Mouse (Mus musculus) kidney, embryonic 14.5 days (tissue): ENCODE results near the gene Mylk. TPM values are rescaled to one million over a fixed set of nuclear protein-coding genes. Genes with fewer than 3 reads are reported as not detected.
A peak's percentile ranks its signal among the peaks of the same experiment; 100 is the strongest.

Experiments used
- ATAC-seq: fragments of 200-750 bp; cut with Nextera tagmentation; 2 replicates; pipeline ENCODE4 v1.8.0; 2017; ENCODE audit warnings: moderate number of reproducible peaks, mild to moderate bottlenecking, moderate TSS enrichment, moderate library complexity; ENCODE audit not compliant: low FRiP score, low TSS enrichment
- H3K27ac ChIP-seq: fragments of 300-500 bp; sonication (generic); 2 replicates; pipeline ENCODE4 v1.5.1; 2014; ENCODE audit warnings: low read depth, mild to moderate bottlenecking, low read length, moderate library complexity, mixed read lengths
- H3K27me3 ChIP-seq: fragments of 300-500 bp; sonication (generic); 2 replicates; pipeline ENCODE4 v1.6.1; 2014; ENCODE audit warnings: mild to moderate bottlenecking, low read length; ENCODE audit not compliant: control insufficient read depth, insufficient read depth
- H3K36me3 ChIP-seq: fragments of 300-500 bp; sonication (generic); 2 replicates; pipeline ENCODE4 v1.6.1; 2014; ENCODE audit warnings: low read length, mixed read lengths; ENCODE audit not compliant: control insufficient read depth, insufficient read depth
- H3K4me1 ChIP-seq: fragments of 300-500 bp; sonication (generic); 2 replicates; pipeline ENCODE4 v1.6.1; 2014; ENCODE audit warnings: low read length, mixed read lengths; ENCODE audit not compliant: control insufficient read depth, insufficient read depth
- H3K4me2 ChIP-seq: fragments of 300-500 bp; sonication (generic); replicated peaks from 2 replicates; pipeline ENCODE4 v1.6.1; 2014; ENCODE audit warnings: low read depth, mild to moderate bottlenecking, low read length
- H3K4me3 ChIP-seq: fragments of 300-500 bp; sonication (generic); 2 replicates; pipeline ENCODE4 v1.5.1; 2014; ENCODE audit warnings: mild to moderate bottlenecking, low read length
- H3K9ac ChIP-seq: fragments of 300-500 bp; sonication (generic); 2 replicates; pipeline ENCODE4 v1.6.1; 2014; ENCODE audit warnings: low read depth, mild to moderate bottlenecking, low read length, moderate library complexity
- H3K9me3 ChIP-seq: fragments of 300-500 bp; sonication (generic); 2 replicates; pipeline ENCODE4 v1.6.1; 2016; ENCODE audit warnings: low read length; ENCODE audit not compliant: control insufficient read depth
- WGBS: fragments of 180-500 bp; shearing (Covaris S2); extraction: QIAGEN DNeasy Blood & Tissue Kit; methylation state at CpG from one replicate; pipeline ENCODE4 v1.1.7; 2014; 5-methylcytosine and 5-hydroxymethylcytosine counted together
- polyA plus RNA-seq: library from polyadenylated mRNA; unstranded; fragments of >200 nt; fragmentation: Nextera tagmentation; extraction: Ambion mirVana; gene quantifications from 2 replicates; pipeline ENCODE4 v1.2.1, GENCODE M21; 2014

The Mylk gene
- polyA plus RNA-seq, 1 experiment from 2014 or later = 34.0 TPM

- Histone ChIP-seq H3K9ac (no peak overlapping the region), H3K9me3 (no peaks in the 10 kb centered on the region), H3K4me1 (no peaks in the 10 kb centered on the region), H3K4me3 (no peak overlapping the region), H3K27me3 (no peaks in the 10 kb centered on the region), H3K4me2 (no peak overlapping the region), H3K27ac (no peak overlapping the region), H3K36me3 (no peaks in the 10 kb centered on the region)
- no peak for ATAC-seq
- WGBS = 88% methylated on average over 2 of the region's 2 CpGs
Measured at GRCm38 (mm10) chr16:35004756-35005155, 259.7 kb downstream of the Mylk start.

- Histone ChIP-seq H3K36me3 (no peaks in the 10 kb centered on the region), H3K27ac (no peak overlapping the region), H3K9ac (no peak overlapping the region), H3K27me3 (no peaks in the 10 kb centered on the region), H3K4me2 (no peak overlapping the region), H3K9me3 (no peaks in the 10 kb centered on the region), H3K4me3 (no peak overlapping the region), H3K4me1 (no peaks in the 10 kb centered on the region)
- 85% methylated on average over 5 of the region's 5 CpGs for WGBS
- no peak for ATAC-seq
Measured at GRCm38 (mm10) chr16:35006251-35006650, 261.2 kb downstream of the Mylk start.

- Histone ChIP-seq H3K4me3 (no peak overlapping the region), H3K4me2 (no peak overlapping the region), H3K9me3 (no peaks in the 10 kb centered on the region), H3K27me3 (no peaks in the 10 kb centered on the region), H3K9ac (no peak overlapping the region), H3K27ac (no peak overlapping the region), H3K36me3 (no peaks in the 10 kb centered on the region), H3K4me1 (no peaks in the 10 kb centered on the region)
- ATAC-seq = no peak
- 74% methylated on average over 1 of the region's 1 CpGs for WGBS
Measured at GRCm38 (mm10) chr16:35007361-35007760, 262.4 kb downstream of the Mylk start.

- H3K9ac ChIP-seq = no peak overlapping the region
- no peaks in the 10 kb centered on the region for H3K36me3 ChIP-seq
- H3K4me3 ChIP-seq = no peak overlapping the region
- H3K9me3 ChIP-seq = no peaks in the 10 kb centered on the region
- ATAC-seq = no peak
- H3K4me1 ChIP-seq = no peaks in the 10 kb centered on the region
- H3K4me2 ChIP-seq = no peak overlapping the region
- no peak overlapping the region for H3K27ac ChIP-seq
- no peaks in the 10 kb centered on the region for H3K27me3 ChIP-seq
Measured at GRCm38 (mm10) chr16:35008447-35008846, 263.4 kb downstream of the Mylk start.

- Histone ChIP-seq H3K27ac (no peak overlapping the region), H3K27me3 (no peaks in the 10 kb centered on the region), H3K4me3 (no peak overlapping the region), H3K9ac (no peak overlapping the region), H3K9me3 (no peaks in the 10 kb centered on the region), H3K4me1 (no peaks in the 10 kb centered on the region), H3K36me3 (no peaks in the 10 kb centered on the region), H3K4me2 (no peak overlapping the region)
- no peak for ATAC-seq
- 82% methylated on average over 2 of the region's 2 CpGs for WGBS
Measured at GRCm38 (mm10) chr16:35013501-35013900, 268.5 kb downstream of the Mylk start.

- Histone ChIP-seq H3K4me1 (no peaks in the 10 kb centered on the region), H3K9me3 (no peaks in the 10 kb centered on the region), H3K27ac (no peak overlapping the region), H3K36me3 (no peaks in the 10 kb centered on the region), H3K4me2 (no peak overlapping the region), H3K9ac (no peak overlapping the region), H3K4me3 (no peak overlapping the region), H3K27me3 (no peaks in the 10 kb centered on the region)
- 68% methylated on average over 3 of the region's 3 CpGs for WGBS
- no peak for ATAC-seq
Measured at GRCm38 (mm10) chr16:35016491-35016890, 271.5 kb downstream of the Mylk start.

- no peaks in the 10 kb centered on the region for H3K9me3 ChIP-seq
- no peak overlapping the region for H3K4me2 ChIP-seq
- no peaks in the 10 kb centered on the region for H3K4me1 ChIP-seq
- no peak overlapping the region for H3K27ac ChIP-seq
- H3K27me3 ChIP-seq = no peaks in the 10 kb centered on the region
- H3K4me3 ChIP-seq = no peak overlapping the region
- WGBS = 88% methylated on average over 1 of the region's 1 CpGs
- no peak overlapping the region for H3K9ac ChIP-seq
- no peaks in the 10 kb centered on the region for H3K36me3 ChIP-seq
- no peak for ATAC-seq
Measured at GRCm38 (mm10) chr16:35018470-35018974, 273.5 kb downstream of the Mylk start.

- H3K27me3 ChIP-seq = no peaks in the 10 kb centered on the region
- H3K4me1 ChIP-seq = no peaks in the 10 kb centered on the region
- ATAC-seq = no peak; the same call in 1 of the 2 replicates
- H3K9ac ChIP-seq = no peak overlapping the region
- H3K27ac ChIP-seq = no peak overlapping the region
- peaks cover 7% of the 10 kb centered on the region; the same call in 1 of the 2 replicates for H3K36me3 ChIP-seq
- WGBS = 50% methylated on average over 5 of the region's 5 CpGs
- H3K9me3 ChIP-seq = no peaks in the 10 kb centered on the region
- peak overlapping the region; percentile 91 for H3K4me3 ChIP-seq
- H3K4me2 ChIP-seq = peak overlapping the region; percentile 65
Measured at GRCm38 (mm10) chr16:35021903-35022241, 276.9 kb downstream of the Mylk start.

GRCm38 (mm10) chr16:35022242-35023137 lies 277.5 kb downstream of the Mylk start, which contains the start of gene Hacd2:
Gene Hacd2, plus strand, starts transcription at chr16:35022428.
- ATAC-seq = peak; percentile 99
- Histone ChIP-seq H3K27ac (peak within 1 kb of the TSS; percentile 81; the same call in 1 of the 2 replicates), H3K4me2 (peak within 1 kb of the TSS; percentile 65), H3K4me1 (no peaks in the 10 kb centered on the region), H3K36me3 (peaks cover 7% of the 10 kb centered on the region; the same call in 1 of the 2 replicates), H3K9ac (peak within 1 kb of the TSS; percentile 90), H3K27me3 (no peaks in the 10 kb centered on the region), H3K4me3 (peak within 1 kb of the TSS; percentile 91), H3K9me3 (no peaks in the 10 kb centered on the region)
- under 1% methylated on average over 84 of the region's 97 CpGs for WGBS
